Mouse (Mus musculus): Measurements from ENCODE around the gene Ift122.

- no peak for TF ChIP-seq GATA1 (IDR thresholded peaks at IDR 0.05; ENCODE audit: low read length)
- no peak for TF ChIP-seq TAL1 (IDR thresholded peaks at IDR 0.05; ENCODE audit: low read length)
Observed at GRCm38 (mm10) chr6:115853091-115853813, at the start of gene Ift122, which contains the start of gene Mbd4.

Measured in erythroblast, embryonic 14.5 days (primary cell).